Mouse (Mus musculus) embryo, embryonic 9.5 days (tissue): ENCODE results near the gene Inpp5k.
"Not testable (repeated sequence)": the region's sequence is repeated elsewhere in the genome, so short reads cannot be mapped to it uniquely, and the experiment has no call there.

Experiments used
- DNase-seq: peaks from one replicate; pipeline ENCODE4 v3.0.0-alpha.2; 2017; ENCODE audit errors: extremely low spot score

Gene Inpp5k

GRCm38 (mm10) chr11:75678747-75679438 is 48.1 kb downstream of the Inpp5k start, which contains the start of gene Crk:
Gene Crk (plus strand): TSS chr11:75679259.
- DNase-seq: peak; percentile 97

DNA sequence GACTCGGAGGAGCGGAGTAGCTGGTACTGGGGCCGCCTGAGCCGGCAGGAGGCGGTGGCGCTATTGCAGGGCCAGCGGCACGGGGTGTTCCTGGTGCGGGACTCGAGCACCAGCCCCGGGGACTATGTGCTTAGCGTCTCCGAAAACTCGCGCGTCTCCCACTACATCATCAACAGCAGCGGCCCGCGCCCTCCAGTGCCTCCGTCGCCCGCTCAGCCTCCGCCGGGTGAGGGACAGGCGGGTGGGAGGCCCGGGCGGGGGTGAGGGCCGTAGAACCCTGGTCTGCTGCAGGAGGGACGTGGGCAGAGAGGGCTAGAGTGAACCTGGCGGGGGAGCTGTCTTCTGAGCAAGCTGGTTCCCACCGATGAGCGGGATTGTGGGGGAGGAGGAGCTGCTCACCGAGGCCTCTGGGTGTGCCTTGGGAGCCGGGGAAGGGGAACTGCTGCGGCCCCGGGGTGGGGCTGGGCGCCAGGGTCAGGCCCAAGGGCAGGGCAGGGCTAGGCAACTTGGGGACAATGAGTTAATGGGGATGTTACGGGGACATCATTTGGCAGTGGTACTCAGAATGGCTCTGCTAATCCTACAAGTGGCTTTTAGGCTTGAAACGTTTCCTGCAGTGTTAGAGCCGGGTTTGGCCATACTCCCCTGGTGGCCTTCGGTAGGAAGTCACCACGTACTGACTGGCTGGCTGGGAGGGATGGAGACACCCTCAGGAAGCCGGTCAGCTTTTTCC is 48.8 kb downstream of the Inpp5k start:
- DNase-seq: no peak

DNA sequence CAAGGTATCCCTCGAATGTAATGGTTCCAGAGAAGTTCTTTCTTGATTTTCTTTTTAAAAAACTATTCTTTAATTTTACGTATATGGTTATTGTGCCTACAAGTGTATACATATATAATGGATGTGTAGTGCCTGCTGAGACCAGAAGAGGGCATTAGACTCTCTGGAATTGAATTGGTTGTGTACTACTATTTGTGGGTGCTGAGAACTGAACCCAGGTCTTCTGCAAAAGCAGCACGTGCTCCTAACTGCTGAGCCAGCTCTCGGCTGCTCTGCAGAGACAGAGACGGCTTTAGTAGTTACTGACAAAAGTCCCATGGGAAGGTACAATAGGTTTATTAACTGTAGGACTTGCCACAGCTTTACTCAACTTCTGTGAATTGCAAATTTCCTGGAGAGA is 53.7 kb downstream of the Inpp5k start:
- no peak for DNase-seq

DNA sequence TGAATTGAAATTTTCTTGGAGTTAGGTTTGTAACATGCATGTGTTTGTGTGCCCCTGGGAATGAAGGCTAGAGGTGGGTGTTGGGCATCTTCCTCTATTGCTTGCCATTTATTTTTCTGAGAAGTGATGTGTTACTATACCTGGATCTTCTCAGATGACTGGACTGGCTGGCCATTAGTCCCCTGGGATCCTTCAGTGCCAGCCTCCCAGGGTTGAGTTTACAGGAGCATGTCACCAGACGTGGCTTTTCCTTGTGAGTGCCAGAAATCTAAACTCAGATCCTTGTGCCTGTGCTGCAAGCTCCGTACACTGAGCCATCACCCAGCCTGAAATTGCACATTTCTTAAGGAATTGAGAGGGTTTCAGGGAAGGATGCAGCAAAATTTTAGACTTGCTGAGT is 54.2 kb downstream of the Inpp5k start:
- DNase-seq: no peak

GRCm38 (mm10) chr11:75687343-75687993 is 56.7 kb downstream of the Inpp5k start:
- no peak for DNase-seq

DNA sequence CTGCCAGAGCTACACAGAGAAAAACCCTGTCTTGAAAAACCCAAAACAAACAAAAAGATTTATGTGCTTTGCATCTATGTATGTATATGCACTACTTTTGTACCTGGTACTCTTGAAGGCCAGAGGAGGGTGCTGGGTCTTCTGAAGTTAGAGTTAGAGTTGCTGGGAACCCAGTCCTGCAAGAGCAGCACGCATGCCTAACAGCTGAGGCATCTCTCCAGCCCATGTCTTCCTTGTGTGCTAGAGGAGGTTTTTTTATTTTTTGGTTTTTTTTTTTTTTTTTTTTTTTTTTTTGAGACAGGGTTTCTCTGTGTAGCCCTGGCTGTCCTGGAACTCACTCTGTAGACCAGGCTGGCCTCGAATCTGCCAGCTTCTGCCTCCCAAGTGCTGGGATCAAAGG is 57.3 kb downstream of the Inpp5k start:
- DNase-seq: no peak

DNA sequence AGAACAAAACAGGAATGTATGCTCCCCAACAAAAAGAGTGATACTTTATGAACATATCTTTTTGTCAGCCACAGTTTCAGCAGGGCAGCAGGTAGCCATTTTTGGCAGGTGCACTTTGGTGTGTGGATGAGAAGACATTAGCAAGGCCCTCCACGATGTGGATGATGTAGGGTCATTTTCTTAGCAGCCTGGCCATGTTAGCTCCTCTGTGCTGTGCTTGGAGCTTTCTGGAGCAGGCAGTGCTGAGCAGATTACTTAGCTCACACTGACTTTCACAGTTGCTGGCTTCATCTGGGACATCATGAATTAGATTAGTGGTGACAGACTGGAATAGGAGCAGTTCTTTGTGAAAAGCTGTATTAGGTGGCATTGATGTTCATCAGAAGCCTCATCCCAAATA is 59.2 kb downstream of the Inpp5k start:
- no peak for DNase-seq

- no peak for DNase-seq
These were observed 60.3 kb downstream of the Inpp5k start for GRCm38 (mm10) chr11:75691047-75691446.

DNA sequence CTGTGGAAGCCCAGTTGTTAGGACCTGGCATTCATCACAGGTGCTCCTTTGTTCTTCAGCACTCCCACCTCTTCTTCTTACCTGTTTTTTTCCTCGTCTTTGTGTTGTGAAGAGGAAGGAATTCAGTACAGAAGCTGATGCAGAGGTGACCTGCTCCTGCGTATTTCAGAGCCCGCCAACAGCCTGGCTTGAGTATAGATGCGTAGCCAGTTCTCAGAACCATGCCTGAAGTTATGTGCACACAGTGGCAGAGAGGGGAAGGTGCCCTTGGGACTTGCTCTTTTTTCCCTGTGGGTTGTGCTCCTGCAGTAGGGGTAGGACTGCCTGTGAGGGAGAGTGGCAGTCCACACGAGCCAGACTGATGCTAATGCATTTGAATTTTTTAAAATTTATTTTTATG is 62.8 kb downstream of the Inpp5k start:
- DNase-seq: no peak

DNA sequence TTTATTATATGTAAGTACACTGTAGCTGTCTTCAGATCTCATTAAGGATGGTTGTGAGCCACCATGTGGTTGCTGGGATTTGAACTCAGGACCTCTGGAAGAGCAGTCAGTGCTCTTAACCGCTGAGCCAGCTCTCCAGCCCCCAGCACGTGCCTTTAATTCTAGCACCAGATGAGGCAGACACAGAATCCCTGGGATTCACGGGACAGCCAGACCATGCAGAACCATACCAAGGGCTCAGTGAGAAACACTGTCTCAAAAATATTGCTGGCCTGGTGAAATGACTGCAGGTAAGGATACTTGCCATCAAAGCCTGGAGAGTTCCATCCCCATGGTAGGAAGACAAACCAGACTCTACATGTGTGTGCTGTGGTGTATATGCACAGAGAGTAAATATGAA is 66.7 kb downstream of the Inpp5k start:
- DNase-seq: not testable (repeated sequence)
